Mouse (Mus musculus): ENCODE data around the gene Ifna1.
"Not testable (repeated sequence)": the region's sequence is repeated elsewhere in the genome, so short reads cannot be mapped to it uniquely, and the experiment has no call there.

DNA sequence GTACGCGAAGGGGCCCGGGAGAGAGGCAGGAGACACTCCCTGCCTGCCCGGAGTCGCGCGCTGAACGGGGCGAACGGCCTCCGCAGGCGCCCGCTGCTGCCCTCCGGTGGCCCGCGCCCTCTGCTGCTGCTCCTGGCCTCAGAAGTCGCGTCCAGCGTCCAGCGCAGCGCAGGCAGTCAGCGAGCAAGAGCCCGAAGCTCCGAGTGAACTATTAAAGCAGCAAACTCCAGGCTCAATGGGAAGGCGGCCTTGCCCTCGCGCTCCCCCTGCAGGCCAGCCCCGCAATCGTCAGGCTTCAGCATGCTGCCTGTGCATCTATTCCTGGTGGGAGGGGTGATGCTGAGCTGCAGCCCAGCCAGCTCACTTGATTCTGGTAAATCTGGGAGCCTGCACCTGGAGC is 46.9 kb upstream of the Ifna1 start, which contains the start of gene Gm13287:
- TF ChIP-seq CTCF (conservative IDR thresholded peaks at IDR 0.05; ENCODE audit: low read length); POU5F1 (IDR thresholded peaks at IDR 0.05; ENCODE audit: borderline replicate concordance, low read length); NANOG (IDR thresholded peaks at IDR 0.05; ENCODE audit: borderline replicate concordance, low read length): not testable (repeated sequence)
